Mouse (Mus musculus) heart, adult 11 months (tissue): ENCODE results near the gene Rps18.
"Not testable (repeated sequence)": the region's sequence is repeated elsewhere in the genome, so short reads cannot be mapped to it uniquely, and the experiment has no call there.

ENCODE experiments used
- DNase-seq: peaks from one replicate; pipeline ENCODE4 v3.0.0; 2022

Gene Rps18

DNA sequence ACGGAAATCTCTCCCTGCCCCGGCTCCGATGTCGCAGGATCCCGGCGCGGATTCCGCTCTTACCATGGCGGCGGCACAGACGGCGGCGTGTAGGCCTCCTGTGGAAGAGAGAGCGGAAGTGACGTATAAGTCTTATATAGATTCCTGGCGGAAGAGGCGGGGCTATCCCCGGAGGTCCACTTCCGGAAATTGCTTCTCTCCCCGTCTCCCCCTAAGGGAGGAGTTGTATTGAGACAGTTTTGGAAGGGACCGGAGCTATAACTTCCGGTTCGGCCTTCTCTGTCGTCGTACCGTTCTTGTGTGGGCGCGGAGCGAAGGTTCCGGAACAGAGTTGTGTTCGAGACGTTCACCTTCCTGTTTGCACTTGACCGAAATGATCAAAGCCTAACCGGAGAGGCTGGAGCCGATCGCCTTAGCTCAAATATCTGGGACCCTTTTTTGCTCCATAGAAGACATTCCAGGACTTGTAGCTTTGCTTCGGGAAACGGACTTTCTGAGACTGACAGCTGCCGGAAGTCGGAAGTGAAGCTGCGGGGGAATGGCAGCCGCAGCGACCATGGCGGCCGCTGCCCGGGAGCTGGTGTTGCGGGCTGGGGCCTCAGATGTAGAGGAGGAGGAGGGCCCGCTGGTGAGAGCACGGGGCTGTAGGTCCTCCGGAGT lies at the start of gene Rps18, which contains the start of gene Vps52:
Gene Rps18, minus strand, starts transcription at position 447 of the 660 bp plus-strand sequence.
Gene Vps52, plus strand, starts transcription at position 258 of the 660 bp plus-strand sequence.
- peak; percentile 99 for DNase-seq

DNA sequence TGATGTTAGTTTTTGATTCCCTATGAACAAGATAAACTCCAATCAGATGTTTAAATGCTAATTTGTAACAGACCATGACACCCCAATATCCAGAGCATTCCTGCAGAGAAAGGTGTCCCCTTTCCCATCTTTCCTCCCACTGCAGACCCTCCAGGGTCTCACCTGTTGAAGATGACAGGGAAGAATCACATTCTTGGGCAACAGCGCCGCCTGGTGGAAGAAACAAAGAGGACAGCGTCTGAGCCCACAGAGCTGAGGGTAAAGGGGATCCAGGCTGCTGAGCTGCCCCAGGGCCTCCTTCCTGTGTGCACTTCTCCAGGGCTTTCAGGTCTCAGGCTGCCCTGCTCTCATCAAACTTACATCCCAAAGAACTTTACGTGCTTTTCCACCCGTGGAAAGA lies 47.6 kb upstream of the Rps18 start:
- no peak for DNase-seq

DNA sequence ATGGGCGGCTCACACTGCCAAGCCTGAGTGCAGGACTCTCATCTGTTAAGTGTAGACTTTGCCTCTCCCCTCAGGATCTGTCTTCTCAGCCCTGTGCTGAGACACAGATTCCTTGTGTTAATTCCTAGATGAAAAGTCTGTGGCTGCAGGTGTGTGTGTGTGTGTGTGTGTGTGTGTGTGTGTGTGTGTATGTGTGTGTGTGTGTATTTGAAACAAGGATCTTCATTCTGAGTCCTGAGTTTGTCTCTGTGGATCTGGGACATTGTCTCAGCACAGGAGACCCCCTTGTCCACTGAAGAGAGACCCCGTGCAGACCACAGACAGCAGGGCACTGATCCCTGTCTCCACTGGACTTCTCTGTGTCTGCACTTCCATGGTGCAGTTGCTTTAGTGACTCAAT lies 45.0 kb upstream of the Rps18 start:
- not testable (repeated sequence) for DNase-seq

DNA sequence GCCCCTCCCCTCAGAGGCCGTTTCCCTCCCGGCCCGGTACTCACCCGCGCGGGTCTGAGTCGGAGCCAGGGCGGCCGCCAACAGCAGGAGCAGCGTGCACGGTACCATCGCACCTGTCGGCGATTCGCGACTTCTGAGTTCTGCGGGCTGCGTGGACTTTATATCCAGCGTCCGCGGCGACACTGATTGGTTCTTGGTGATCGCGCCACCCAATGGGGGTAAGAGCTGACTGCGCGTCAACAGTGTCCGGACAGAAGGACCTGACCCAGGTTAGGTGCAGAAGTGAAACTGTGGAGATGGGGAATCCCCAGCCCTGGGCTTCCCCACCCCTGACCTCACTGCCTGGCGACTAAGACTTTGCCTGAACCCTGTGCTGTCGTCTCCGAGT lies 44.3 kb upstream of the Rps18 start, which contains the start of gene H2-K1:
Gene H2-K1, minus strand, starts transcription at position 198 of the 388 bp plus-strand sequence.
- peak; percentile 100 for DNase-seq

DNA sequence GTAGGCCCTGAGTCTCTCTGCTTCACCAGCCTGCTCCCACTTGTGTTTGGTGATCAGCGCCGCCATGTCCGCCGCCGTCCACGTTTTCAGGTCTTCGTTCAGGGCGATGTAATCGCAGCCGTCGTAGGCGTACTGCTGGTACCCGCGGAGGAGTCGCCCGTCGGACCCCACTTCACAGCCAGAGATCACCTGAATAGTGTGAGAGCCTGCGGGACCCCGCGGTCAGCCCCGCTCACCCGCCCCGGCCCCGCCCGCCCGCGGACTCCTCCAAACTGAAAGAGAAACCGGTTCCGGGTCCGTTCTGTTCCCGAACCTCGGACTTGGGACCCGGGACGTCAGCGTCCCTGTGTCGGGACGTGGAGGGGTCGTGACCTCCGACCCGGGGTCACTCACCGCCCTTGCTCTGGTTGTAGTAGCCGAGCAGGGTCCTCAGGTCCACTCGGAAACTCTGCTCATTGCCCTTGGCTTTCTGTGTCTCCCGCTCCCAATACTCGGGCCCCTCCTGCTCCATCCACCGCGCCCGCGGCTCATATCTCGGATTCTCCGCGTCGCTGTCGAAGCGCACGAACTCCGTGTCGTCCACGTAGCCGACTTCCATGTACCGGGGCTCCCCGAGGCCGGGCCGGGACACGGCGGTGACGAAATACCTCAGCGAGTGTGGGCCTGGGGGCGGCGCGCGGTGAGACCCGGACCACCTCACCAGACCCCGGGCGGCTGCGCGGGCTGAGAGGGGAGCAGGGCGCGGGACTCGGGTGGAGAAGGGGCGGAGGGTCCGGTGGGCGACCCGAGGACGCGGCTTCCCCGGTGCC lies 43.7 kb upstream of the Rps18 start:
- peak; percentile 97 for DNase-seq

DNA sequence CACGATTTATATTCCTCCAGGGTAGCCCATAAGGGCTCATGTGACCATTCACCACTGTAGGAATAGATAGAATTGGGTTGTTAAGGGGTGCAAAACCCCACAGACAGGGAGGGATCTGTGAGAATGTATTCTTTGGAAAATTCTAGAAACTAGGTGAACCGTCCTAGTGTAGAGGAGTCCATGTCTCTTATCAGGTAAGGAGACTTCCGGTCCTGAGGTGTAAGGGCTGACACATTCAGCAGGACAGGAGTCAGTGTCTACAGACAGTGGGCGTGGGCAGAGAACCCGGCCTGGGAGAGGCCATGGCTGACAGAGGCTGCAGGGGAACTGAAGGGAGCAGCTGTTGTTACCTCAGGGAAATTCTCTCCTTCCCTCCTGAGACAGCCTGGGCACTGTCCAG lies 42.9 kb upstream of the Rps18 start:
- peak; percentile 88 for DNase-seq

DNA sequence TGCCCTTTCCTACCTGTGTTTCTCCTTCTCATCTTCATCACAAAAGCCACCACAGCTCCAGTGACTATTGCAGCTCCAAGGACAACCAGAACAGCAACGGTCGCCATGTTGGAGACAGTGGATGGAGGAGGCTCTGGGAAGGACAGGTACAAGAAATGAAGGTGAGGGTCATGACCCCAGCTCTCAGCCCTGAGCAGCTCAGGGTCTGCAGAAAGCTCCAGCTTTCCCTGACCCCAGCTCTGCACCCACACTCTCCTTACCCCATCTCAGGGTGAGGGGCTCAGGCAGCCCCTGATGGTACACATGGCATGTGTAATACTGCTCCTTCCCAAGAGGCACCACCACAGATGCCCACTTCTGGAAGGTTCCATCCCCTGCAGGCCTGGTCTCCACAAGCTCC lies 41.2 kb upstream of the Rps18 start:
- DNase-seq, result peak; percentile 88

DNA sequence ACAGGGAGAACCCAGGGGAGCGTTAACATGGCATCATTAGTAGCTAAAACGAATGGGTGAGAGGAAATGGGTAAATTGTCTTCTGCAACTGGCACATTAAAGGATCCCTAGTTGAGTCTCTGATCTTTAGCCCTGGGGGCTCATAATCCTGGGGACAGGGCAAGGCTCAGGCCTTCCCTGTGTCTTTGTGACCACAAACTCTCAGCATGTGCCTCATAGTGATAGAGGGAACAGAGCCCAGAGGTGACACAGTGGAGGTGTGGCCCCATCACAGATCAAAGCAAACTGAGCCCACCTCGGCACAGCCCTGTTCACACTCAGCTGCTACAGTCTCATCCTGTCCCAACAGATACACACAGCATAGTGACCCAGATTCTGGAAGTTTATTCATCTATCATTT lies 39.9 kb upstream of the Rps18 start:
- no peak for DNase-seq

DNA sequence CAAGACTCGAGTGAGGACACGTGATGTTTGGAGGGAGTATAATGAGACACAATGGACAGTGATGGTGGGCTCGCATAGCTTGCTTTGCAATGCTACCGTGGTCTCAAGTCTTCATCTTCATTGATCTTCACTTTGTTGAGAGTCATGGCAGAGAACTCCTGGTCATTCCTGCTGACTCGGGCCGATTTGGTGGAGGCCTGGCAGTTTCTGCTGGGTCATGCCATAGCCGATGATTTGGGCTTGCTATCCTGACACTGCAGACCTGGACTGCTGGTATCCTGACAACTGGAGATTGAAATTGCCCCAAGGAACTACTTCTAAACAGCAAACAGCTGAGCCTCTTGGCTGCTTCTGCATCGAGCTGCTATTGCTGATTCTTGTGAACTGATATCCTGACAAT lies 39.2 kb upstream of the Rps18 start:
- no peak for DNase-seq

DNA sequence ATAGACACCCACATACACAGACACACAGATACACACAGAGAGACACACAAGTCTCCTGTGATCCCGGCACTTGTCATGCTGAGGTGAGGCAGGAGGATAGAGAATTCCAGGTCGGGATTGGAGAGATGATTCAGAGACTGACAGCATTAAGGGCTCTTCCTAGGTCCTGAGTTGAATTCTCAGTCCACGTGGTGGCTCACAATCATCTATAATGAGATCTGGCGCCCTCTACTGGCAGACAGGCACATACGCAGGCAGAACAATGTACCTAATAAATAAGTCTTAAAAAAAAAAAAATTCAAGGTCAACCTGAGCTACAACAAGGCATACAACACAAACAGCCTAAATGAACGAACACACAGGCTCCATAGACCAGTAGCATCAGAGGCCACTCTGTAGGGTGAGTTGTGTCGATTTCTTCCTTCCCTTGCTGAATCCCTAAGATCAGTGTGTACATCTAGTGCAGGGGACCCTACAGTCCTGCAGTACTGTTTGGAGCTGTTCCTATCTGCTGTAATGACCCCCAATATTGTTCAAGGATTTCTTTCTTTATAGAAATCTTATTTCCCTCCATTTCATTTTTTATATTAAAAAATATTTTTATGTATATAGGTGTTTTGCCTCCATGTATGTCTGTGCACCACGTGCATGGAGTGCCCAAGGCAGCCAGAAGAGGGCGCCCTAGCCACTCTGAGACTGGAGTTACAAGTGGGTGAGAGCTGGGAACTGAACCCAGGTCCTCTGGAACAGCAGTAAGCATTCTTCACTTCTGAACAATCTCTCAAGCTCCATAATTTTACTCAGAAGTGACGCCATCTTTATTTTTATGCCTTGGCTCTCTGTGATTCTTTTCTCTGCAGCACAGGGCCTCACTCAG lies 36.2 kb upstream of the Rps18 start:
- no peak for DNase-seq

DNA sequence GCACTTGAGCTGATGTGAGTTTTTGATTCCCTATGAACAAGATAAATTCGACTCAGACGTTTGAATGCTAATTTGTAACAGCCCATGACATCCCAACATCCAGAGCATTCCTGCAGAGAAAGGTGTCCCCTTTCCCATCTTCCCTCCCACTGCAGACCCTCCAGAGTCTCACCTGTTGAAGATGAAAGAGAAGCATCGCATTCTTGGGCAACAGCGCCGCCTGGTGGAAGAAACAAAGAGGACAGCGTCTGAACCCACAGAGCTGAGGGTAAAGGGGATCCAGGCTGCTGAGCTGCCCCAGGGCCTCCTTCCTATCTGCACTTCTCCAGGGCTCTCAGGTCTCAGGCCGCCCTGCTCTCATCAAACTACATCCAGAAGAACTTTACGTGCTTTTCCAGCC lies 26.3 kb upstream of the Rps18 start:
- DNase-seq, result peak; percentile 94

DNA sequence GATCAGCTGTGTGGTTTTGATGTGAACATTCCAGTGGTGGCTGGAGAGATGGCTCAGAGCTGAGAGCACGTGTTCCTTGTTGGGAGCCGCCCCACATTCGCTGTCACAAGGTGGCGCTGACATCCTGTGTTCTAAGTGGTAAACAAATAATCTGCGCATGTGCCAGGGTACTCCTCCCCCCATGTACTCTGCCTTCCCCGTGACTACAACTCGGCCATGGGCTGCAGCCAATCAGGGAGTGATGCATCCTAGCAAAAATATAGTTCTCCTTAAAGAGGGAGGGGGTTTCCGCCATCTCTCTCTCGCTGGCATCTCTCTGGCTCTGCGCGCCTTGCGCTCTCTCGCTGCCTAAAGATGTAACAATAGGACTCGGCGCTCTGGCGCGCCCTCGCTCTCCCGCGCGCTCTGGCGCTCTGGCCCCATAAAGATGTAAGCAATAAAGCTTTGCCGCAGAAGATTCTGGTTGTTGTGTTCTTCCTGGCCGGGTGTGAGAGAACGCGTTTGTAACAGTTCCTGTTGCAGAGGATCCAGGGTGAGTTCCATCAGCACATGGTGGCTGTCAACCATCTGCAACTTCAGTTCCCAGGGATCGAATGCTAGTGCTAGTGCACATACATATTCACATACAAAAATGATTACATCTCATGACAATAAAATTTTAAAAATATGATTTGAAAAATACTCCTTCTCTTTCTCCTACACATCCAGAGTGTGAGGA lies 25.6 kb upstream of the Rps18 start:
- DNase-seq, result peak; percentile 100

DNA sequence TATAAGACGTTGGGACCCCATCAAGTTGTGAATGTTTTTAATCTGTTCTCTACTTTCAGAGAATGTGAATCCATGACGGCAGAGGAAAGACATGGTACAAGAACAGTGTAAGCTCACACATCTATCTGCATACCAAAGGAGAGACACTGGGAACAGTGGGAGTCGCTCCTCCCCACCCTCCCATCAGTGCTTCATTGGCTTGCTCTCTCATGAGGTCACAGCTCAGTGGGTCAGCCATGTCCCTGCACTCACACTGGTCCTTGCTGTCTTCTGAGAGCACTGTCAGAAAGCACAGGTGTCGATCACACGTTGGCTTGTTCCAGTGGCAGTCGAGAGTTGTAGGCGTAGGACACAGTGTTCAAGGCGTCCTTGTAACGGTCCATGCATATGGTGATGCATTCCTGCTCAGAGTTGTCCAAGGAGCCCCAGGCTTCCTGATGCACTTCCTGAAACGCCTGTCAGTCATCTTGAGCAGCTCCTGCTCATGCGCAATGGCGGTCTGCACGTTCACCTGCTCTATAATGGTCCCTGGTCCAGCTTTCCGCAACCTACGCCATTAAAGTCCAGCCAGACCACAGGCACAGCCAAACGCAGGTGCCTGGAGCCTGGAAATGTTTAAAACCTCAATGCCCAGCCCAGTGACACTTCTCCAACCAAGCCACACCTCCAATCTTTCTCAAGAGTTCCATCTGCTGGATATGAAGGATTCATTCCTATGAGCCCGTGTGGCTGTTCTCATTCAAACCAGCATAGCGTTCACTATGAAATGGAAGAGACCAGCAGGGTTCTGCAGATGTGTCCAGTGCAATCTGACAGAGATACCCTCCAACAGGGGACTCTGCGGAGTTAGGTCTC lies 24.6 kb upstream of the Rps18 start:
- peak; percentile 90 for DNase-seq

DNA sequence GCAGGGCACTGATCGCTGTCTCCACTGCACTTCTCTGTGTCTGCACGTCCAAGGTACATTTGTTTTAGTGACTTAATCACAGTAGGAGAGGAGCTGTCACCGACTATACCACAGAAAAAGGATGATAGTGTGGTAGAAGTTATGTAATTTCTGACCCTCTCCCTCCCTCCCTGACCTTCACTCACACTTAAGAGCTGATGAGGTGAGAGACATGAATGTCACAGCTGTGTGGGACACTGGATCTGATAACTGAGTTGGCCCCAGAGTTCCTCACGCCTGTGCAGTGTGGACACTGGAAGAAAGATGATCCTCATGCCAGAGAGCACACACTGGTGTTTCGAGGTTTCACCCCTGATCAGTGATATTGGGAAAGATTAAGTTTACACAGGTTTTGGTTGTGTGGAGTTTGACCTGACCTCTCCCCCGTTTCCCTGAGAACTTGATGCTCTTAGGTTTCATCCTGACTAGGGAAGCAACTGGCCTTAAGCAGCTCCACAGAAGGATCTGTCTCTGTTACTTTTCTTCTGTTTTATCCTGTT lies 23.8 kb upstream of the Rps18 start:
- no peak for DNase-seq

DNA sequence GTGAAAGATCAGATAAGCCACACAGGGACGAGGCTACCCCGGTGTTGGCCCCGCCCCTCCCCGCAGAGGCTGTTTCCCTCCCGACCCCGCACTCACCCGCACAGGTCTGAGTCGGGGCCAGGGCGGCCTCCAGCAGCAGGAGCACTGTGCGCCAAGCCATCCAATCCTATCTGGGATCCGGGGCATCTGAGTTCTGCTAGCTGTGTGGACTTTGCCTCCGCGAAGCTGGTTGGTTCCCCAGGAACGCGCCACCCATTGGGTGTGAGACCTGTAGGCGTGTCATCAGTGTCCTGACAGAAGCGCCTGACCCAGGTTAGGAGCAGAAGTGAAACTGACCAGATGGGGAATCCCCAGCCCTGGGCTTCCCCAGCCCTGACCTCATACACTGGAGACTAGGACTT lies 22.8 kb upstream of the Rps18 start:
- DNase-seq, result peak; percentile 100

DNA sequence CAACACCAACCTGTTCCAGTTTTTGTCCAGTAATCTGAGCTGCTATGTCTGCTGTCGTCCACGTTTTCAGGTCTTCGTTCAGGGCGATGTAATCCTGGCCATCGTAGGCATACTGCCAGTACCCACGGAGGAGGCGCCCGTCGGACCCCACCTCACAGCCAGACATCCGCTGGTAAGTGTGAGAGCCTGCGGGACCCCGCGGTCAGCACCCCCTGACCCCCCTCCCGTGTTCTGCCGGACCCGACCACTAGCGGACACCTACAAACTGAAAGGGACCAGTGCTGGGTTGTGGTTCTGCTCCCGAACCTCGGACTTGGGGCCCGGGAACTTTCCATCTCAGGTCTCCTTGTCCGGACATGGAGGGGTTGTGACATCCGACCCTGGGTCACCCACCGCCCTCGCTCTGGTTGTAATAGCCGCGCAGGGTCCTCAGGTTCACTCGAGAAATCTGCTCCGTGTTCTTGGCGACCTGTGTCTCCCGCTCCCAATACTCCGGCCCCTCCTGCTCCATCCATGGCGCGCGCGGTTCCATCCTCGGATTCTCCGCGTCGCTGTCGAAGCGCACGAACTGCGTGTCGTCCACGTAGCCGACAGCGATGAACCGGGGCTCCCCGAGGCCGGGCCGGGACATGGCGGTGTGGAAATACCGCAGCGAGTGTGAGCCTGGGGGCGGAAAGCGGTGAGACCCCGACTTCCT lies 22.2 kb upstream of the Rps18 start:
- peak; percentile 95 for DNase-seq

DNA sequence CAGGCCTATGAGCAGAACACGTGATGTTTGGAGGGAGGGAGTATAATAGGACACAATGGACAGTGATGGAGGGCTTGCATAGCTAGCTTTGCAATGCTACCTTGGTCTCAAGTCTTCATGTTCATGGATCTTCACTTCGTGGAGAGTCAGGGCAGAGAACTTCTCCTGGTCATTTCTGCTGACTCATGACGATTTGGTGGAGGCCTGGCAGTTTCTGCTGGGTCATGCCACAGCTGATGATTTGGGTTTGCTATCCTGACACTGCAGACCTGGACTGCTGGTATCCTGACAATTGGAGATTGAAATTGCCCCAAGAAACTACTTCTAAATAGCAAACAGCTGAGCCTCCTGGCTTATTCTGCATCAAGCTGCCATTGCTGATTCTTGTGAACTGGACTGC lies 17.8 kb upstream of the Rps18 start:
- no peak for DNase-seq

DNA sequence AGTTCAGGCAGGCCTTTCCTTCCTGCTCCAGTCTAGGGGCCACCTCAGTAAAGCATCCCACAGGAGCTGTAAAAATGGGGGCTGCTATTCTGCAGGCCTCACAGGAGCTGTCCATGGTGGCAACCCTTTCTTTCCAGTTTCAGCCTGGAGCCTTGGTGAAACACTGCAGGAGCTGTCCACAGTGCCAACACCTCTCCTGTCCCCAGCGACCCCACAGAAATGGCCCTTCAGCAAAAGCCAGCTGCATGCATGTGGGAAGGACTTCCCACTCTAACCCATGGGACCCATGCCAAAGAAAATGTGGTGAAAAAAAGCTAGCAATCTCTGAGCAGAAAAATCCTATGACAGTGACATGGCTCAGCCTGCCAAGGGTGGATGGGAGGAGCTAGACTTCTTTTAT lies 16.9 kb upstream of the Rps18 start:
- peak; percentile 81 for DNase-seq

DNA sequence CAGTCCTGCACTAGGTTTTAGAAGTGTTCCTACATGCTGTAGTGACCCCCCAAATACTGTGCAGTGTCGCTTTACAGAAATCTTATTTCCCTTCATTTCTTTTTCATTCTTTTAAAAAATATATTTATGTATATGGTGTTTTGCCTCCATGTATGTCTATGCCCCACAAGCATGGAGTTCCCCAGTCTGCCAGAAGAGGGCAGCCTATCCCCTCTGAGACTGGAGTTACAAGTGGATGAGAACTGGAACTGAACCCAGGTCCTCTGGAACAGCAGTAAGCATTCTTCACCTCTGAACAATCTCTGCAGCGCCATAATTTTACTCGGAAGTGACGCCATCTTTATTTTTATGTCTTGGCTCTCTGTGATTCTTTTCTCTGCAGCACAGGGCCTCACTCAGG lies 13.6 kb upstream of the Rps18 start:
- peak; percentile 83 for DNase-seq

DNA sequence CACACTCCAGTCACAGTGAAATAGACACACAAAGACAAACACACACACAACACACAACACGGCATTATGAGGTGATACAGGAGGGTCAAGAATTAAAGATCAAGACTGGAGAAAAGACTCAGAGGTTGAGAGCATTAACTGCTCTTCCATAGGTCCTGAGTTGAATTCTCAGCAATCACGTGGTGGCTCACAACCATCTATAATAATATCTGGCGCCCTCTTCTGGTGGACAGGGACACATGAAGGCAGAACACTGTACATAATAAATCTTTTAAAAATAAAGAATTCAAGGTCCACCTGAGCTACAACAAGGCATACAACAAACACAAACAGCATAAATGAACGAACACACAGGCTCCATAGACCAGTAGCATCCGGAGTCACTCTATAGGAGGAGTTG lies 13.1 kb upstream of the Rps18 start:
- no peak for DNase-seq

DNA sequence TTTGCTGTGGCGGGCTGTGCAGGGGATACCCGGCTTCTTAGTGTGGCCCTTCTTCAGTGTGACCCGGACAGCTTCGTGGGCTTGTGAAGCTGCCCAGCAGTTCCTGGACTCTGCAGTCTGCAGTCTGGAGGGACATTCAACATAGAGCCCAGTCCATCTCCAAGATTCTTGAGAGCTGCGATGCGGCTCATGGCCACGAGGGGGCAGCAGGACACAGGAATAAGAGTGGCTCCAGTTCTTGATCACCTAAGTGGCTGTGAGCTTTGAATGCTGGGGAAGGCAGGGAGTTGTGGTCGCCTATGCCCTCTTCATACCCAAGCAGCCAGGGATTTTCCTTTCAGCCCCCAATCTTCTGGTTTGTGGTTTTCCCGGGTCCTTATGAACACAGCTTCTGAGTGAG lies 12.7 kb upstream of the Rps18 start:
- DNase-seq, result peak; percentile 96
